Mouse (Mus musculus) myocyte (in vitro differentiated cells): ENCODE results near the gene Klf15. TPM values are rescaled to one million over a fixed set of nuclear protein-coding genes. Genes with fewer than 3 reads are reported as not detected.

Experiments
- H3K27me3 ChIP-seq: one replicate; pipeline ENCODE4 v1.6.1; 2011; ENCODE audit not compliant: control insufficient read depth, insufficient read depth, insufficient read length
- H3K36me3 ChIP-seq: one replicate; pipeline ENCODE4 v1.6.1; 2011; ENCODE audit not compliant: control insufficient read depth, insufficient read depth
- H3K4me2 ChIP-seq: one replicate; pipeline ENCODE4 v1.6.1; 2011; ENCODE audit warnings: low read depth, control low read depth
- H3K4me3 ChIP-seq: one replicate; pipeline ENCODE4 v1.5.1; 2011; ENCODE audit warnings: mild to moderate bottlenecking, control low read depth, moderate library complexity
- H3K79me2 ChIP-seq: one replicate; pipeline ENCODE4 v1.6.1; 2011; ENCODE audit not compliant: control insufficient read depth, insufficient read depth
- H3ac ChIP-seq: one replicate; pipeline ENCODE4 v1.6.1; 2011; ENCODE audit not compliant: control insufficient read depth, insufficient read length
- CEBPB ChIP-seq: IDR thresholded peaks from 2 replicates; pipeline ENCODE4 v1.6.1; 2011; ENCODE audit warnings: mild to moderate bottlenecking, moderate library complexity; ENCODE audit not compliant: poor library complexity, insufficient read depth, severe bottlenecking
- E2F4 ChIP-seq: IDR thresholded peaks from one replicate; pipeline ENCODE4 v1.6.1; 2011; ENCODE audit warnings: mild to moderate bottlenecking, control low read depth, moderate library complexity; ENCODE audit not compliant: insufficient read depth
- MAX ChIP-seq: IDR thresholded peaks from one replicate; pipeline ENCODE4 v1.6.1; 2011; ENCODE audit warnings: low read depth, mild to moderate bottlenecking, control low read depth
- MYOD1 ChIP-seq, 3 experiments: IDR thresholded peaks; one replicate each; pipeline ENCODE4 v1.6.1; 2011; ENCODE audit warnings: control low read depth in 2 of 3, low read depth in 2 of 3, mild to moderate bottlenecking in 2 of 3, moderate library complexity in 1 of 3; ENCODE audit not compliant: insufficient read length in 2 of 3, control insufficient read depth in 1 of 3
- POLR2AphosphoS2 ChIP-seq: IDR thresholded peaks from one replicate; pipeline ENCODE4 v1.6.1; 2011; ENCODE audit warnings: low read depth, control low read depth; ENCODE audit not compliant: insufficient read length
- REST ChIP-seq: IDR thresholded peaks from one replicate; pipeline ENCODE4 v1.6.1; 2011; ENCODE audit warnings: mild to moderate bottlenecking, control low read depth, moderate library complexity; ENCODE audit not compliant: insufficient read depth, insufficient read length
- SRF ChIP-seq: IDR thresholded peaks from one replicate; pipeline ENCODE4 v1.6.1; 2011; ENCODE audit warnings: low read depth; ENCODE audit not compliant: control insufficient read depth, insufficient read length
- TCF12 ChIP-seq: IDR thresholded peaks from one replicate; pipeline ENCODE4 v1.6.1; 2011; ENCODE audit warnings: mild to moderate bottlenecking, control low read depth; ENCODE audit not compliant: poor library complexity, insufficient read depth, severe bottlenecking
- TCF3 ChIP-seq: IDR thresholded peaks from one replicate; pipeline ENCODE4 v1.6.1; 2011; ENCODE audit warnings: low read depth, control low read depth; ENCODE audit not compliant: insufficient read length
- USF1 ChIP-seq: IDR thresholded peaks from one replicate; pipeline ENCODE4 v1.6.1; 2011; ENCODE audit warnings: low read depth, mild to moderate bottlenecking, control low read depth, moderate library complexity
- polyA plus RNA-seq: library from polyadenylated mRNA; unstranded; fragments of >200 nt; fragmentation: generic; extraction: Trizol; gene quantifications from one replicate; pipeline ENCODE4 v1.2.1, GENCODE M21; 2012; ENCODE audit warnings: missing spikeins

The Klf15 gene
- polyA plus RNA-seq, 1 experiment = 1.8 TPM

DNA sequence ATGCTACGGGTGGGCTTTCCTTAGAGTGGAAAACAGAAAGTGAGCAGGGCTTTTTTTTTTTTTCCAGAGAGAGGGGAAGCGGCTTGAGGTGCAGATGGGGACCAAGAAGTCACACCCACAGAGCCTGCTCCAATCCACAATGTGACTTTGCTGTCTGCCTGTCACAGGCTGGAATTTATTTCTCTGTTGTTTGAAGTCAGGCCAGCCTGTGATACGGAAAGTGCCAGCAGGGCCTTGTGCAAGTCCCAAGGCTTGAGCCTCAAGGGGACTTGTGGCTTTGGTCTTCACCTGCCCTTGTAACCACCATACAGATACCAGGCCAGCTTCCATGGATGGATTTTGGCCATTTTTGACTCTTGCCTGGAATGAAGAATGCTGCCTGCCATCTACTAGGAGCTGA is 56.5 kb downstream of the Klf15 start:
- TF ChIP-seq REST = no peak
- TF ChIP-seq TCF12 = no peak
- no peak for TF ChIP-seq SRF
- TF ChIP-seq USF1 = no peak
- no peak for TF ChIP-seq CEBPB
- TF ChIP-seq TCF3 = no peak
- TF ChIP-seq MAX = no peak
- TF ChIP-seq E2F4 = no peak
- TF ChIP-seq POLR2AphosphoS2 = no peak
- H3K36me3 ChIP-seq = no peaks in the 10 kb centered on the region
- no peak overlapping the region for H3ac ChIP-seq

DNA sequence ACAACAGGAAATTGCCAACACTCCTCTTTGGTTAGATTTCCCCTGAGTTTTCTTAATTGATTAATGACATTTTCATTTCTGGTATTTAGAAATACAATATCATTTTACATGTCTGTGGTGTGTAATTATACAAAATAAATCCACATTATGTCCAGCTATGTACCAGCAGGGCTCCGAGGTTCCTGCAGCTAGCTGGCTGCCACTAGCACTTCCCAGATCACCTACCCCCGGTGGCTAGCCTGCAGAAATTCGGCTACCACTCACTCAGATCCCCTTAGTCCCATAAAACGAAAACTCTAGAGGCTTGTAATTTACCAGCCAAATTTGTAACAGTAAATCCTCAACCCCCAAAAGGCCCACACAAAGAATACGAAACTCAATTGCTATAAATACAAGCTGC is 57.0 kb downstream of the Klf15 start:
- no peak for TF ChIP-seq CEBPB
- no peak for TF ChIP-seq MYOD1 (IDR thresholded peaks at IDR 0.05; ENCODE audit: control insufficient read depth in 1 of 3, insufficient read length in 2 of 3, low read depth in 2 of 3)
- TF ChIP-seq USF1 = no peak
- Histone ChIP-seq H3K36me3 (no peaks in the 10 kb centered on the region), H3K4me2 (no peak overlapping the region), H3K4me3 (no peak overlapping the region), H3K27me3 (peaks cover 10% of the 10 kb centered on the region), H3K79me2 (no peaks in the 10 kb centered on the region), H3ac (no peak overlapping the region)

More for the DNA sequence above, 56.5 kb downstream of the Klf15 start:
- H3K79me2 ChIP-seq = no peaks in the 10 kb centered on the region
- no peak overlapping the region for H3K4me2 ChIP-seq
- no peak overlapping the region for H3K4me3 ChIP-seq
- peaks cover 10% of the 10 kb centered on the region for H3K27me3 ChIP-seq

Other genes starting within 250 kb of the Klf15 start
- gene Vmn1r53, start 238.1 kb upstream of the Klf15 start, polyA plus RNA-seq = not detected
- gene Vmn1r54, start 216.3 kb upstream of the Klf15 start, polyA plus RNA-seq = not detected
- gene BC048671, start 161.4 kb upstream of the Klf15 start, polyA plus RNA-seq = not detected
- 3.9 TPM for gene Chst13, start 137.4 kb upstream of the Klf15 start, polyA plus RNA-seq
- not detected for gene Uroc1, start 129.3 kb upstream of the Klf15 start, polyA plus RNA-seq
- 7.6 TPM for gene Zxdc, start 93.1 kb upstream of the Klf15 start, polyA plus RNA-seq
- 0.02 TPM for gene Cfap100, start 33.8 kb upstream of the Klf15 start, polyA plus RNA-seq
- 1.1 TPM for gene Aldh1l1, start 23.9 kb downstream of the Klf15 start, polyA plus RNA-seq
- 2.5 TPM for gene Slc41a3, start 142.1 kb downstream of the Klf15 start, polyA plus RNA-seq